Mouse (Mus musculus) lung, postnatal 0 days (tissue): ENCODE results near the gene Hs2st1.

Experiments used
- CTCF ChIP-seq: IDR thresholded peaks from 2 replicates; pipeline ENCODE4 v1.5.1; 2016; ENCODE audit warnings: antibody characterized with exemption, mild to moderate bottlenecking
- EP300 ChIP-seq: IDR thresholded peaks from 2 replicates; pipeline ENCODE4 v1.6.1; 2016; ENCODE audit warnings: antibody characterized with exemption, mild to moderate bottlenecking, control low read depth

- TF ChIP-seq CTCF, result no peak
- no peak for TF ChIP-seq EP300
Observed at GRCm38 (mm10) chr3:144603558-144603957, 33.6 kb upstream of the Hs2st1 start.
